Mouse (Mus musculus): ENCODE data around the gene Tmem131. TPM values are rescaled to one million over a fixed set of nuclear protein-coding genes. Genes with fewer than 3 reads are reported as not detected.

Gene Tmem131
- polyA plus RNA-seq (2014; fragmentation: Nextera tagmentation; extraction: Ambion mirVana), result 12.2 and 14.2 TPM in 2 replicates

GRCm38 (mm10) chr1:36943653-36944052, at the start of gene Tmem131:
TSS of gene Tmem131 (minus strand) at chr1:36943666.
- no peak within 1 kb of the TSS for H3K9ac ChIP-seq (ENCODE audit: low read length)
- ATAC-seq (no peak), DNase-seq (ENCODE audit: low spot score) (no peak)
- peaks cover 5% of the 10 kb centered on the region for H3K4me1 ChIP-seq (ENCODE audit: control insufficient read depth, insufficient read depth, low read length)
- no peaks in the 10 kb centered on the region for H3K36me3 ChIP-seq (ENCODE audit: control insufficient read depth, insufficient read depth, low read length)
- H3K27me3 ChIP-seq (replicated peaks; ENCODE audit: control insufficient read depth, insufficient read depth, low read length), result no peaks in the 10 kb centered on the region
- WGBS, result 65% methylated on average over 5 of the region's 5 CpGs
- no peaks in the 10 kb centered on the region for H3K9me3 ChIP-seq (replicated peaks; ENCODE audit: control insufficient read depth, low read length)
- no peak within 1 kb of the TSS for H3K4me3 ChIP-seq (ENCODE audit: low read depth, low read length)
- H3K27ac ChIP-seq (ENCODE audit: low read depth, low read length), result no peak within 1 kb of the TSS
- no peak within 1 kb of the TSS for H3K4me2 ChIP-seq (ENCODE audit: low read length)

GRCm38 (mm10) chr1:36988561-36988960, 45.1 kb upstream of the Tmem131 start:
- no peak overlapping the region for H3K4me2 ChIP-seq (ENCODE audit: low read length)
- H3K4me3 ChIP-seq (ENCODE audit: low read depth, low read length), result no peak overlapping the region
- DNase-seq (ENCODE audit: low spot score), result no peak
- no peak overlapping the region for H3K27ac ChIP-seq (ENCODE audit: low read depth, low read length)
- WGBS, result 79% methylated on average over 6 of the region's 6 CpGs
- ATAC-seq, result no peak
- H3K9me3 ChIP-seq (replicated peaks; ENCODE audit: control insufficient read depth, low read length), result no peaks in the 10 kb centered on the region
- no peaks in the 10 kb centered on the region for H3K36me3 ChIP-seq (ENCODE audit: control insufficient read depth, insufficient read depth, low read length)
- H3K4me1 ChIP-seq (ENCODE audit: control insufficient read depth, insufficient read depth, low read length), result 0 out of 2 replicates have a peak, but pooled peaks cover 2% of the 10 kb centered on the region
- no peaks in the 10 kb centered on the region for H3K27me3 ChIP-seq (replicated peaks; ENCODE audit: control insufficient read depth, insufficient read depth, low read length)
- H3K9ac ChIP-seq (ENCODE audit: low read length), result no peak overlapping the region

DNA sequence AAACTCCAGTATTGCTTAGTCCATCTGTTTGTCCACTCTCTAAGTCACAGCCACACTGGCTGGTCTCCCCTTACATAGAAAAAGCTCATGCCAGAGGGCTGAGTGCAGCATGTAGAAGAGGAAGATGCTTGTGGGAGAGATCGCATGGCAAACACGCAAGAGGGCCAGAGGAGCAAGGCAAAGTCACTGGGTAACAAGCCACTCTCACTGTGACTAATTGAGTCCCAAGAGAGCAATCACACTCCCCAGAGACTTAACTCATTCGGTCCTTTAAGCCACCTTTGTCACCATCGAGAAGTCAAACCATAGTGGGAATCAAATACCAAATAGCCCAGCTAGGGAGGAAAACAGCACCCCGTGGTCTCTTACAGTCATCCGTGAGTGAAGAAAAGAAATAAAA, 44.7 kb upstream of the Tmem131 start:
- DNase-seq (ENCODE audit: low spot score) (no peak), ATAC-seq (no peak)
- Histone ChIP-seq H3K4me2 (ENCODE audit: low read length) (no peak overlapping the region), H3K27me3 (replicated peaks; ENCODE audit: control insufficient read depth, insufficient read depth, low read length) (no peaks in the 10 kb centered on the region), H3K4me3 (ENCODE audit: low read depth, low read length) (no peak overlapping the region), H3K27ac (ENCODE audit: low read depth, low read length) (no peak overlapping the region), H3K36me3 (ENCODE audit: control insufficient read depth, insufficient read depth, low read length) (no peaks in the 10 kb centered on the region), H3K9ac (ENCODE audit: low read length) (no peak overlapping the region), H3K4me1 (ENCODE audit: control insufficient read depth, insufficient read depth, low read length) (0 out of 2 replicates have a peak, but pooled peaks cover 2% of the 10 kb centered on the region), H3K9me3 (replicated peaks; ENCODE audit: control insufficient read depth, low read length) (no peaks in the 10 kb centered on the region)
- WGBS, result 87% methylated on average over 6 of the region's 6 CpGs

- no peak for ATAC-seq
- DNase-seq (ENCODE audit: low spot score), result no peak
- Histone ChIP-seq H3K9me3 (replicated peaks; ENCODE audit: control insufficient read depth, low read length) (no peaks in the 10 kb centered on the region), H3K27me3 (replicated peaks; ENCODE audit: control insufficient read depth, insufficient read depth, low read length) (no peaks in the 10 kb centered on the region), H3K27ac (ENCODE audit: low read depth, low read length) (no peak overlapping the region), H3K9ac (ENCODE audit: low read length) (no peak overlapping the region), H3K4me1 (ENCODE audit: control insufficient read depth, insufficient read depth, low read length) (0 out of 2 replicates have a peak, but pooled peaks cover 2% of the 10 kb centered on the region), H3K4me3 (ENCODE audit: low read depth, low read length) (no peak overlapping the region), H3K36me3 (ENCODE audit: control insufficient read depth, insufficient read depth, low read length) (no peaks in the 10 kb centered on the region), H3K4me2 (ENCODE audit: low read length) (no peak overlapping the region)
- 72% methylated on average over 10 of the region's 10 CpGs for WGBS
These were observed 44.0 kb upstream of the Tmem131 start for GRCm38 (mm10) chr1:36987172-36988148.

- WGBS, result 32% methylated on average over 14 of the region's 14 CpGs
- Histone ChIP-seq H3K27ac (ENCODE audit: low read depth, low read length) (no peak overlapping the region), H3K9me3 (replicated peaks; ENCODE audit: control insufficient read depth, low read length) (no peaks in the 10 kb centered on the region), H3K4me3 (ENCODE audit: low read depth, low read length) (no peak overlapping the region), H3K9ac (ENCODE audit: low read length) (no peak overlapping the region), H3K4me1 (ENCODE audit: control insufficient read depth, insufficient read depth, low read length) (0 out of 2 replicates have a peak, but pooled peaks cover 2% of the 10 kb centered on the region), H3K36me3 (ENCODE audit: control insufficient read depth, insufficient read depth, low read length) (no peaks in the 10 kb centered on the region), H3K4me2 (ENCODE audit: low read length) (no peak overlapping the region), H3K27me3 (replicated peaks; ENCODE audit: control insufficient read depth, insufficient read depth, low read length) (no peaks in the 10 kb centered on the region)
- ATAC-seq (no peak), DNase-seq (ENCODE audit: low spot score) (no peak)
These were observed 43.1 kb upstream of the Tmem131 start for GRCm38 (mm10) chr1:36986396-36987160.

DNA sequence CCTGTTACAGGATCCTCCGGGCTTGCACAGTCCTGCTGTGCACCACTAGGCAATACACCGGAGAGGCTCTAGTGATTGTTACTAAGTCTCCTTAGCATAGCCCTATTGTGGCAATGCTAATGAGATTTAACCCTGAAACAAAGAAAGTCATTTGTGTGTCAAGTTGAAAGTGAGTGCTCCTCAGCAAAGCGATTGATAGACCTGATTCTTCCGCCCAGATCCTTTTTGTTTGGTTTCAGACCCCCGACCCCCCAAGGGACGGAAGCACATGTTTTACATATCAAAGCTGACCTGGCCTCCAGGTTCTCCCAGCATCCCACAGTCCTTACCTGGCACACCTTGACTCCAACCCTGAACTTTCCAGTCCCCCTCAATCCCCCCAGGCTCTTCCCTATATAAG, 42.4 kb upstream of the Tmem131 start:
- no peak for DNase-seq (ENCODE audit: low spot score)
- H3K9me3 ChIP-seq (replicated peaks; ENCODE audit: control insufficient read depth, low read length), result no peaks in the 10 kb centered on the region
- ATAC-seq, result no peak
- no peaks in the 10 kb centered on the region for H3K27me3 ChIP-seq (replicated peaks; ENCODE audit: control insufficient read depth, insufficient read depth, low read length)
- H3K4me2 ChIP-seq (ENCODE audit: low read length), result no peak overlapping the region
- H3K27ac ChIP-seq (ENCODE audit: low read depth, low read length), result no peak overlapping the region
- WGBS, result 12% methylated on average over 6 of the region's 6 CpGs
- H3K9ac ChIP-seq (ENCODE audit: low read length), result no peak overlapping the region
- 0 out of 2 replicates have a peak, but pooled peaks cover 2% of the 10 kb centered on the region for H3K4me1 ChIP-seq (ENCODE audit: control insufficient read depth, insufficient read depth, low read length)
- H3K4me3 ChIP-seq (ENCODE audit: low read depth, low read length), result no peak overlapping the region
- H3K36me3 ChIP-seq (ENCODE audit: control insufficient read depth, insufficient read depth, low read length), result no peaks in the 10 kb centered on the region

- Histone ChIP-seq H3K4me2 (ENCODE audit: low read length) (no peak overlapping the region), H3K36me3 (ENCODE audit: control insufficient read depth, insufficient read depth, low read length) (no peaks in the 10 kb centered on the region), H3K9ac (ENCODE audit: low read length) (no peak overlapping the region), H3K4me1 (ENCODE audit: control insufficient read depth, insufficient read depth, low read length) (0 out of 2 replicates have a peak, but pooled peaks cover 2% of the 10 kb centered on the region), H3K4me3 (ENCODE audit: low read depth, low read length) (no peak overlapping the region), H3K27me3 (replicated peaks; ENCODE audit: control insufficient read depth, insufficient read depth, low read length) (no peaks in the 10 kb centered on the region), H3K27ac (ENCODE audit: low read depth, low read length) (no peak overlapping the region), H3K9me3 (replicated peaks; ENCODE audit: control insufficient read depth, low read length) (no peaks in the 10 kb centered on the region)
- DNase-seq (ENCODE audit: low spot score) (peak; percentile 40), ATAC-seq (no peak)
- 7% methylated on average over 6 of the region's 6 CpGs for WGBS
These were observed 40.9 kb upstream of the Tmem131 start for GRCm38 (mm10) chr1:36984406-36984805.

DNA sequence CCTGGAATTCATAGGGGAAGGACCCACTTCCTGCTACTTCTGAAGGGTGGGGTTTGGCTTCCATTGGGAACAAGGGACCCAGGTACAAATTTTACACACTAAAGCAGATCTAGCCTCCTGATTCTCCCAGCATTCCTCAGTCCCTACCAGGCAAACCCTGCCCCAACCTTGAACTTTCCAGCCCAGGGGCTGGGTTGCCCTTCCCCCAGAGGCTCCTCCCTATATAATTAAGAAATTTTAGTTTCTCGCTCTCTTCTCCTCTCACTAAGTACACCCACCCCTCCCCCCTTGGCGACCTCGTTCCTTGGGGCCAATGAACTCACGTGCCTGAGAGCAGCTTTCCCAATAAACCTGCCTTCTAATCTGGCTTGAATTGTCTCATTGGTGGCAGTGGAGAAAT, 40.3 kb upstream of the Tmem131 start:
- Histone ChIP-seq H3K4me3 (ENCODE audit: low read depth, low read length) (no peak overlapping the region), H3K9me3 (replicated peaks; ENCODE audit: control insufficient read depth, low read length) (no peaks in the 10 kb centered on the region), H3K4me2 (ENCODE audit: low read length) (no peak overlapping the region), H3K9ac (ENCODE audit: low read length) (no peak overlapping the region), H3K4me1 (ENCODE audit: control insufficient read depth, insufficient read depth, low read length) (0 out of 2 replicates have a peak, but pooled peaks cover 2% of the 10 kb centered on the region), H3K27me3 (replicated peaks; ENCODE audit: control insufficient read depth, insufficient read depth, low read length) (no peaks in the 10 kb centered on the region), H3K27ac (ENCODE audit: low read depth, low read length) (no peak overlapping the region), H3K36me3 (ENCODE audit: control insufficient read depth, insufficient read depth, low read length) (no peaks in the 10 kb centered on the region)
- ATAC-seq (no peak), DNase-seq (ENCODE audit: low spot score) (no peak)
- WGBS, result 30% methylated on average over 4 of the region's 4 CpGs
